Mouse (Mus musculus) liver, embryonic 12.5 days (tissue): Measurements from ENCODE around the gene Furin. TPM values are rescaled to one million over a fixed set of nuclear protein-coding genes. Genes with fewer than 3 reads are reported as not detected.
A peak's percentile ranks its signal among the peaks of the same experiment; 100 is the strongest.

ENCODE experiments used
- ATAC-seq: fragments of 200-750 bp; cut with Nextera tagmentation; 2 replicates; pipeline ENCODE4 v1.8.0; 2017; ENCODE audit warnings: moderate number of reproducible peaks, mild to moderate bottlenecking, moderate library complexity
- H3K27ac ChIP-seq: fragments of 300-500 bp; sonication (generic); 2 replicates; pipeline ENCODE4 v1.5.1; 2016; ENCODE audit warnings: mild to moderate bottlenecking
- H3K27me3 ChIP-seq: fragments of 300-500 bp; sonication (generic); replicated peaks from 2 replicates; pipeline ENCODE4 v1.6.1; 2016; ENCODE audit warnings: mild to moderate bottlenecking, moderate library complexity
- H3K36me3 ChIP-seq: fragments of 300-500 bp; sonication (generic); 2 replicates; pipeline ENCODE4 v1.6.1; 2016; ENCODE audit warnings: mild to moderate bottlenecking, moderate library complexity
- H3K4me1 ChIP-seq: fragments of 300-500 bp; sonication (generic); 2 replicates; pipeline ENCODE4 v1.6.1; 2016
- H3K4me2 ChIP-seq: fragments of 300-500 bp; sonication (generic); 2 replicates; pipeline ENCODE4 v1.6.1; 2016; ENCODE audit warnings: mild to moderate bottlenecking, moderate library complexity
- H3K4me3 ChIP-seq: fragments of 300-500 bp; sonication (generic); 2 replicates; pipeline ENCODE4 v1.5.1; 2016; ENCODE audit warnings: mild to moderate bottlenecking, moderate library complexity
- H3K9ac ChIP-seq: fragments of 300-500 bp; sonication (generic); 2 replicates; pipeline ENCODE4 v1.6.1; 2016; ENCODE audit warnings: mild to moderate bottlenecking, moderate library complexity
- H3K9me3 ChIP-seq: fragments of 300-500 bp; sonication (generic); replicated peaks from 2 replicates; pipeline ENCODE4 v1.6.1; 2016; ENCODE audit warnings: mild to moderate bottlenecking, moderate library complexity
- WGBS: fragments of 180-500 bp; shearing (Covaris S2); methylation state at CpG from one replicate; pipeline ENCODE4 v1.1.7; 2016; ENCODE audit not compliant: insufficient replicate concordance; 5-methylcytosine and 5-hydroxymethylcytosine counted together
- polyA plus RNA-seq: library from polyadenylated mRNA; unstranded; fragments of >200 nt; fragmentation: Nextera tagmentation; extraction: Ambion mirVana; gene quantifications from 2 replicates; pipeline ENCODE4 v1.2.1, GENCODE M21; 2016

Gene Furin
- polyA plus RNA-seq, 1 experiment from 2014 or later: 5.9 TPM

DNA sequence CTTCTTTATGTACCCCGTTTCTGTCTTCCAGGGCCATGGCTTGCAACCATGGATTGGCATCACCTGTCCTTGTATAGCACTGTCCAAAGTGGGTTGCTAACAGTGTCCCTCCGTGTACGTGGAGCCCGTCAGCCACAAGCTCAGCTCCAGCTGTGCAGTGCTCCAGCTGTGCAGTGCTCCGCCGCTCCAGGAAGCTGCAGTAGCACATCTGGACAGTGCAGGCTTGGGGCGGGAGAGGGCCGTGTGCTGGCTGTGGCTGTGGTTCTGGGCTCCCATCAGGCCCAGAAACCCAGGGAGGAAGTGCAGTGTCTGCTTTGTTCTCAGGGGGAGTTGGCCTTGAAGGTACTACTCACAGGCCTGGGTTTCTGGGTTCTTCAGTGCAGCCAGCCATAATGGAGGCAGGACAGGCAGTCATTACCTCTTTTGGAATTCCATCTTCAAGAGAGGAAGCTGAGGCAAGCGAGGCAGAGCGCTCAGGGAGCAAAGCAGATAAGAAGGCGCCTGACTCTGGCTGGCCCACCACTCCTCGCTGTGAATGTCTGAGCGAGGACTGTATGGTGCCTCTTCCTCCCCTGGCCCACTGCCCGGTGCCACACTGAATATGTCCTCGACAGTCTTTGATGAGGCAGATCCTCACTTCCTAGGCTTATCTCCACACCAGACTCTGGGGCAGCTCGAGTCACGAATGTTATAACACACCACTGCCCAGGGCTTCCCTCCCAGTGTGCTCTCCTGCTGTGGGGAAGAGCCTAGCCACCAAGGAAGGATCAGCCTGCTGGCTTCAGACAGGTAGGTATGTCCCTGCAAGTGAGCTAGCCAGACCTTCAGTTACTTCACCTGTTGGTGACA is 39.4 kb upstream of the Furin start:
- 23% methylated on average over 17 of the region's 17 CpGs for WGBS
- Histone ChIP-seq H3K4me2 (peak overlapping the region; percentile 52), H3K27me3 (no peaks in the 10 kb centered on the region; the same call in 1 of the 2 replicates), H3K4me3 (no peak overlapping the region), H3K9ac (peak overlapping the region; percentile 55), H3K27ac (peak overlapping the region; percentile 85), H3K4me1 (peaks cover 72% of the 10 kb centered on the region), H3K9me3 (no peaks in the 10 kb centered on the region), H3K36me3 (no peaks in the 10 kb centered on the region)
- peak; percentile 22; the same call in 1 of the 2 replicates for ATAC-seq

DNA sequence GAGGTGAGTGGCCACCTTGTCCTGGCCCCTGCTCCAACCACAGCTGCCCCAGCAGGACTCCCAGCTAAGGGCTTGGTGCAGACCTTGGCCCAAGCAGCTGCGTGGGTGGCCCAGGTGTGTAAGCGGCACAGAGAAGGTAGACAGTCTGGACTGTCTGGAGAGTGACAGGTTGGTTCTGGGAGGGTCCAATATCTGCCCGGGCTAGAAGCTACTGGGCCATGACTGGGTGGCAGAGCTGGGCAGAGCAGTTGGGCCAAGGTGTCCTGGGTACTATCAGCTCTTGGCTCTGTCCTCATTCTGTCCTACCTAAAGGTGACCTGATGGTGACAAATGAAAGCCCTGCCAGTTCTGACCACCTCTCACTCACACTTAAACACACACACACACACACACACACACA is 37.9 kb upstream of the Furin start:
- Histone ChIP-seq H3K9me3 (no peaks in the 10 kb centered on the region), H3K4me3 (no peak overlapping the region), H3K9ac (no peak overlapping the region), H3K27ac (no peak overlapping the region; the same call in 1 of the 2 replicates), H3K4me1 (peaks cover 68% of the 10 kb centered on the region), H3K27me3 (no peaks in the 10 kb centered on the region; the same call in 1 of the 2 replicates), H3K36me3 (no peaks in the 10 kb centered on the region), H3K4me2 (no peak overlapping the region)
- ATAC-seq: no peak
- WGBS: 77% methylated on average over 3 of the region's 3 CpGs

DNA sequence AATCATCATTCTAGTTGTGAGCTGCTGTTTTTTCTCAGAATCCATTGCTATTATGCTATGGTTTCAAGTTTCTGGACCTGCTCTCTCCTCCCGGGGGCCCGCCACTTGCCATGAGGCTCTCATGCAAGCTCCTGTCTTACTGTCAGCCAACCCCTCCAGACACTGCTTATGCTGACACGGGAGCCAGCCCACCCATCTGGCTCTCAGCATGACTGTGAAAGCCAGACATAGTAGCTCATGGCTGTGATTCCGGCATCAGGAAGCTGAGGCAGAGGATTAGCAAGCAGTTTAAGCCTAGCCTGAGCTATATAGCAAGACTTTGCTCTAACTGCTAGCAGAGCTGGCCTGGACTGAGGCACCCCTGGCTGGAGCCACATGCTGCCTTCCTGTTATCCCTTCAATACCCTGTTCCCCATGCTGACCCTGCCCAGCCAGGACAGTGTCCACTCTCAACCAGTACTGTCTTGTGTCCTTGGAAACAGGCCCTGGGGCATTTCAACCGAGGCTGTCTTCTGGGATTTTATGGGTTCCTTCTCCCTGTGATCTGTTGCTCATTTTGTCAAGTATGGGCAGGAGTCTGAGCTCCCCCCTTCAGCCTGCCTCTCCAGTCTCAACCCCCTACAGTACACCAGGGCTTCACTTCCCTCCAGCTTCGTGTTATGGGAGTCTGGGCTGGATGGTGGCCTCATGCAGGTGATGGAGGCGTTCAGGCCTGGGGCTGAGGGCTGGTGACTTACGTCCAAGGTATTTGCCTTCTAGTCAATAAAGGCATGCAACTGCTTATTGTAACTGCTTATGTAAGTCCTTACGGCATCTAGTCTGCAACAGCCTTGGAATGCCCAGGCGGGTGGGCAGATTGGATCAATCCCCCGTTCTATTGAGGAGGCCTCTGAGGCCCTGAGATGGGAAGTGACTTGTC is 37.0 kb upstream of the Furin start:
- Histone ChIP-seq H3K36me3 (no peaks in the 10 kb centered on the region), H3K9ac (no peak overlapping the region), H3K4me3 (no peak overlapping the region), H3K27me3 (no peaks in the 10 kb centered on the region; the same call in 1 of the 2 replicates), H3K9me3 (no peaks in the 10 kb centered on the region), H3K27ac (no peak overlapping the region), H3K4me1 (peaks cover 63% of the 10 kb centered on the region), H3K4me2 (no peak overlapping the region)
- 67% methylated on average over 11 of the region's 11 CpGs for WGBS
- no peak for ATAC-seq

DNA sequence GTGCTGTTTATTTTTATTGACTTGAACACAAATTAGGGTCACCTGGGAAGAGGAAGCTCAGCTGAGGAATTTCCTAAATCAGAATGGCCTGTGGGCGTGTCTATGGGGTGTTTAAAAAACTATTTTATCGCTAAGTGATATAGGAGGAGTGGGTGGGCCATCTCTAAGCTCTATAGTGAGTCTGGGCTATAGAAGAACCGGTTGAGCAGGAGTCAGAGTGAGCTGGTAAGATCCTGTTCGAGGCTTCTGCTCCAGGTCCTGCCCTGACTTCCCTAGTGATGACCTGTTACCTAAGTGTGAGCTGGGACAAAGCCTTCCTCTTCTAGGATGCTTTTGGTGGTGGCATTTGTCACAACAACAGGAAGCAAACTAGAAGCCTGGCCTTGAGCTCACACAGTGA is 35.4 kb upstream of the Furin start:
- Histone ChIP-seq H3K4me1 (peaks cover 51% of the 10 kb centered on the region), H3K9me3 (no peaks in the 10 kb centered on the region)

DNA sequence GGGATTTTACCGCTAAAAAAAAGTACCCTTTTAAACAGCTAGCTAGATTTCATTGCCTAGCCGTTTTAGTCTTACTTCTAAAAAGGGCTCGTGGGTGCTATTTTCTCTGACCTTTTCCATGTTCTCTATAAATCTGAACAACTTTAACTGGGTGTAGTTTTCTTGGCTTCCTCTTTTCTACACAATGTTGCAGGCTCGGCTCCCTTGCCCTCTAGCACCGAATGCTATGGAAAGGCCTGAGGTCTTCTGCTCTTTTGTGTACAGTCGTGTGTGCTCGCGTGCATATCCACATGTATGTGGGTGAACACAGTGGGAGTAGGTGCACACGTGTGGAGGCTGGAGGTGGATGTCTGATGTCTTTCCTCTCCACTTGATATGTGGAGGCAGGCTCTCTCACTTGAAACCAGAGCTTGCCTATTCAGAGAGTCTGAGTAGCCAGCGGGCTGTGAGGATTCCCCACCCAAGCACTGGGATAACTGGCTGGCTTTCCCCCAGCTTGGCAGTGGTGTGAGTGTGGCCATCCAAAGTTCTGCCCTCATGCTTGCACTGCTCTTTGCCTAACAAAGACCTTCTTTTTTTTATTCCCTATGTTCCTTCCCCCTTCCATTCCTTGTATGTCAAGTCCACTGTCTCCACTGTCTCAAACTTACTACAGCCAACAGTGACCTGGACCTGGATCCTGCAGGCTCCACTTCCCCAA is 34.7 kb upstream of the Furin start:
- H3K36me3 ChIP-seq: no peaks in the 10 kb centered on the region
- no peaks in the 10 kb centered on the region; the same call in 1 of the 2 replicates for H3K27me3 ChIP-seq
- ATAC-seq: no peak
- H3K4me3 ChIP-seq: no peak overlapping the region
- H3K4me1 ChIP-seq: peaks cover 51% of the 10 kb centered on the region
- H3K9me3 ChIP-seq: no peaks in the 10 kb centered on the region
- 73% methylated on average over 10 of the region's 10 CpGs for WGBS
- no peak overlapping the region for H3K27ac ChIP-seq
- no peak overlapping the region for H3K4me2 ChIP-seq
- no peak overlapping the region for H3K9ac ChIP-seq

More for the DNA sequence above, 35.4 kb upstream of the Furin start:
- no peaks in the 10 kb centered on the region; the same call in 1 of the 2 replicates for H3K27me3 ChIP-seq
- no peaks in the 10 kb centered on the region for H3K36me3 ChIP-seq
- H3K9ac ChIP-seq: no peak overlapping the region
- 42% methylated on average over 4 of the region's 4 CpGs for WGBS
- H3K27ac ChIP-seq: no peak overlapping the region
- H3K4me3 ChIP-seq: no peak overlapping the region
- H3K4me2 ChIP-seq: no peak overlapping the region
- ATAC-seq: no peak

DNA sequence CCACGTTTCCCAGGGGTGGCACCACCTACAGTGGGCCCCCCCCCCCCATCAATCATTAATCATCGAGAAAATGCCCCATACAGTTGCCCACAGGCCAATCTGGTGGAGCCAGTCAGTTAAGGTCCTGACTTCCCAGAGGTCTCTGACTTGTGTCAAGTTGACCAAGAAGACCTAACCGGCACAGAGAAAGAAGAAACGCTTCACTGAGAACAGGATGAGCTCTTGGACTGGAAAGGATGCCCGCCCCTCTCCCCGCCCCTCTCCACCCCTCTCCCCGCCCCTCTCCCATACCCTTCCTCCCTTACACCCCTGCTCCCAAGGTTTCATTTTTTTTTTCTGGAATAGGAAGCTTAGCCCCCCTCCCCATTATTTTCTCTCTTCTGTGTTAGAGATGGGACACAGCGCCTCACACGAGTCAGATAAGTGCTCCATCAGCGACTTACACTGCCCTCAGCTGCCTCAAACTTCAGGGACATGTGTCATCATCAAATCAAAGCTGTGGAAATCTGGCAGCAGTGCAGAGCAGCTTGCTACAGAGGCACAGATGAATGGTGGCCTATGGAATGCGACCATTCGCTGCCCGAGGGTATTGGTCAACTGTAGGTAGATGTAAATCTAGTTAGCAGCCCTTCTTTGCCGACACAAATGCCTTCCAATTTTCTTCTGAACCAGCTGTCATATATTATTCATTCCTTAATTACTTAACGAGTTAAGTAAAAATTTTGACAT is 34.0 kb upstream of the Furin start:
- Histone ChIP-seq H3K27me3 (no peaks in the 10 kb centered on the region; the same call in 1 of the 2 replicates), H3K4me3 (no peak overlapping the region), H3K9me3 (no peaks in the 10 kb centered on the region), H3K27ac (no peak overlapping the region), H3K9ac (no peak overlapping the region), H3K36me3 (no peaks in the 10 kb centered on the region), H3K4me1 (peaks cover 46% of the 10 kb centered on the region), H3K4me2 (no peak overlapping the region)
- WGBS: 35% methylated on average over 15 of the region's 15 CpGs
- no peak for ATAC-seq

DNA sequence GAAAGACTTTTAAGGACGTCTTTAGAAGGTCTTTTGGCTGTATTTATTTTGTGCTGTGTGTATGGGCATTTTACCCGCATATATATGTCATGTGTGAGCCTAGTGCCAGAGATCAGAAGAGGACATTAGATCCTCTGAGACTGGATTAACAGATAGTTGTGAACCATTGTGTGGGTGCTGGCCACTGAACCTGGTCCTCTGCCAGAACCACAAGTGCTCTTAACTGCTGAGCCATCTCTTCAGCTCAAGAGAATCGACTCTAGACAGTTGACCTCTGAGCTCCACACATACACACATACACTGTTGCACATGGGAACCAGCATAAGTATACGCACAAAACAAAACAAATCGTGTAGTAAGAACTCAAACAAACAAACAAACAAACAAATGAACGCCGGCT is 31.3 kb upstream of the Furin start:
- Histone ChIP-seq H3K36me3 (no peaks in the 10 kb centered on the region), H3K27me3 (no peaks in the 10 kb centered on the region; the same call in 1 of the 2 replicates), H3K4me3 (no peak overlapping the region), H3K9me3 (no peaks in the 10 kb centered on the region), H3K27ac (no peak overlapping the region), H3K4me2 (no peak overlapping the region), H3K9ac (no peak overlapping the region), H3K4me1 (peaks cover 24% of the 10 kb centered on the region)
- no peak for ATAC-seq
- 68% methylated on average over 7 of the region's 7 CpGs for WGBS

DNA sequence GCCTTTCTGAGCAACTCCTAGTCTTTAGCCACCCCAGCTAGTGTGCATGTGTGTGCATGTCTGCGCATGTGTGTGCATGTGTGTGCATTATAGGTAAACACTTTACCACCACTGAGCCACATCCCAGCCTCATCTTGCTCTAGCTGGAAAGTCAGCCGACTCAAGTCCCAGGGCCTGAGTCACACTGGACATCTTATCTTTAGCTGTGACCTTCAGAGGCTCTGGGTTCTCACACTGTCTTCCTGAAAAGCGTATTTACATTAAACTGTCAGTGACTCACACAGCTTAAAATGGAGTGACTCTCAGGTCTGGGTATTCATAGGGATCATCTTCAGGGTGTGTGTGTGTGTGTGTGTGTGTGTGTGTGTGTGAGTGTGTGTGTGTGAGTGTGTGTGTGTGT is 30.4 kb upstream of the Furin start:
- Histone ChIP-seq H3K9me3 (no peaks in the 10 kb centered on the region), H3K27me3 (no peaks in the 10 kb centered on the region; the same call in 1 of the 2 replicates), H3K4me1 (peaks cover 24% of the 10 kb centered on the region), H3K4me3 (no peak overlapping the region), H3K36me3 (no peaks in the 10 kb centered on the region), H3K4me2 (no peak overlapping the region), H3K27ac (no peak overlapping the region), H3K9ac (no peak overlapping the region)
- ATAC-seq: no peak
- 52% methylated on average over 3 of the region's 3 CpGs for WGBS

DNA sequence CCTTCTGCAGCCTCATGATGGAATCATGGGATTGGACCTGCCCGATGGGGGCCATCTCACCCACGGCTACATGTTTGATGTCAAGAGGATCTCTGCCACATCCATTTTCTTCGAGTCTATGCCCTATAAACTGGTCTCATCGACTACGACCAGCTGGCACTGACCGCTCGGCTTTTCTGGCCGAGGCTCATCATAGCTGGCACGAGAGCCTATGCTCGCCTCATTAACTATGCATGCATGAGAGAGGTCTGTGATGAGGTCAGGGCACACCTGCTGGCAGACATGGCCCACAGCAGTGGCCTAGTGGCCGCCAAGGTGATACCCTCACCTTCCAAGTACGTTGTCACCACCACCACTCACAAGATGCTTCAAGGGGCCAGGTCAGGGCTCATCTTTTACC is 24.4 kb upstream of the Furin start:
- Histone ChIP-seq H3K9me3 (no peaks in the 10 kb centered on the region), H3K27ac (no peak overlapping the region), H3K4me1 (no peaks in the 10 kb centered on the region), H3K4me2 (no peak overlapping the region), H3K27me3 (no peaks in the 10 kb centered on the region), H3K4me3 (no peak overlapping the region), H3K36me3 (no peaks in the 10 kb centered on the region), H3K9ac (no peak overlapping the region)
- 77% methylated on average over 12 of the region's 12 CpGs for WGBS
- ATAC-seq: no peak

DNA sequence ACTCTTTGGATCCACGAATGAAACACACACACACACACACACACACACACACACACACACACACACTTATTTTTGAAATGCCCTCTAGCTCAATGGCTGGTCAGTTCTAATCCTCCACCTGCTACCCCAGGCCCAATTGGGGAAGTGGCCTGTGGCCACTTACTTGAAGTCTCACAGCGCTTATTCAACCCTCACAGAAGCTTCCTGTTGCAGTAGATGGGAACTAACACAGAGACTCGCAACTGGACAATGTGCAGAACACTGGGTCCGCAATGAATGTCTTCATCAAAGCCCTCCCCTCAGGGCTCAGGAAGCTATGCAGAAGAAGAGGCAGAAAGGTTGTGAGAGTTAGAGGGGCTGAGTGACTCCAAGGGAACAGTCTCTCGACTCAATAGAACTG is 22.5 kb upstream of the Furin start:
- ATAC-seq: no peak
- H3K4me3 ChIP-seq: no peak overlapping the region
- H3K4me1 ChIP-seq: peaks cover 8% of the 10 kb centered on the region
- WGBS: 43% methylated on average over 5 of the region's 5 CpGs
- no peak overlapping the region for H3K9ac ChIP-seq
- H3K27me3 ChIP-seq: peaks cover 3% of the 10 kb centered on the region; the same call in 1 of the 2 replicates
- H3K27ac ChIP-seq: no peak overlapping the region
- H3K36me3 ChIP-seq: no peaks in the 10 kb centered on the region
- no peak overlapping the region for H3K4me2 ChIP-seq
- no peaks in the 10 kb centered on the region for H3K9me3 ChIP-seq

DNA sequence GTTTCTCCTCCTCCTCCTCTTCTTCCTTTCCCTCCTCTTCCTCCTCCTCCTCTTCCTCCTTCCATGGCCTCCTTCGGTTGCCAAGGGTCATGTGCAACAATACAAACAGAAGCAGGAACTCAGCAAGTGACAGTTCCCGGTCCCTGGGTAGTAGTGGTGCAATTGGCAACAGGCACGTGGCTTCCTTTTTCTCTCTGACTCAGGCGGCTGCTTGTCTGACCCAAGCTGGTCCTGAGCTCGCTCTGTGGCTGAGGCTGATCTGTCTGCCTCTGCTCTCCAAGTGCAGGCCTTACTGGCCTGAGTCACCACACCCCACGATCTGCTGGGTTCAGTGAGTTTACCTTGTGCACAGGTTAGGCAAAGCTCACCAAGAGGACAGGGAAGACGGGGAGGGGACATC is 21.1 kb upstream of the Furin start:
- Histone ChIP-seq H3K4me1 (peaks cover 11% of the 10 kb centered on the region), H3K27ac (no peak overlapping the region), H3K4me3 (no peak overlapping the region), H3K4me2 (no peak overlapping the region), H3K27me3 (peaks cover 3% of the 10 kb centered on the region; the same call in 1 of the 2 replicates), H3K9ac (no peak overlapping the region), H3K9me3 (no peaks in the 10 kb centered on the region), H3K36me3 (no peaks in the 10 kb centered on the region)
- WGBS: 35% methylated on average over 7 of the region's 7 CpGs
- no peak for ATAC-seq
